Mouse (Mus musculus): ENCODE measurements around the gene Arhgap45.

Gene Arhgap45

DNA sequence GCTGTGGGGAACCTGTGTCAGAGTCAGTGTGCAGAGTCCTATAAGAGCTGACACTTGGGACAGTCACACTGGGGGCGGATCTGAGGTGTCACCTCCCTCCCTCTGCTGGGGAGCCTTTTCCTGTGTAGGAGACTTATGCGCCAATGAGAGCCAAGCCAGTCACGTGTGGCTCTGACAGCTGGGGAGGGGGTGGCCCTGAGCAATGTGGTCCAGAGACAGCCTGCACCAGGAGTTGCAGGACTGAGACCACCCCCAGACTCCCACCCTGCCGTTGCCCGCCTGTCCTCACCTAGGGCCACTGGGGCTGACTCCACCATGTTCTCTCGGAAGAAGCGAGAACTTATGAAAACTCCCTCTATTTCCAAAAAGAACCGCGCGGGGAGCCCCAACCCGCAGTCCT, at the start of gene Arhgap45:
TSS of gene Arhgap45 (plus strand) at position 143 of the 400 bp plus-strand sequence.
- DNase-seq (ENCODE audit: low read depth, low spot score): no peak

GRCm38 (mm10) chr10:79966886-79967400, 49.5 kb upstream of the Arhgap45 start:
- no peak for DNase-seq (ENCODE audit: low read depth, low spot score)

DNA sequence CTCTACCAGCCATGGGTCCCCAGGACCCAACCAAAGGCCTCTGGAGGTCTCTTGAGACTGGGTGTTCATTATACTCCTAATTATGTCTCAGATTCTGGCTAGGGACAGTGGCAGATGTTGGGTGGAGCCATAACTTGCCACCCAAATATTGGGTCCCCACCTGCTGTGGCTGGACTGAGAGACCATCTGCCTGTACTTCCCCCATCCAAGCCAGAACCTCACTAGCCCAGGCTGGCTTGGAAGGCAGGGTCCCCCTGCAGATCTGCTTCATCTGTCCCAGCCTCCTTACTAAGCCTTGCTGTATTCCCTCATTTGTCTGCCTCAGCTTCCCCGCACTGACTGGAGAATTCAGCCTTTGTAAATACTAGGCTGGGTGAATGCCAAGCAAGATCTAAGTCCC, 48.3 kb upstream of the Arhgap45 start:
- no peak for DNase-seq (ENCODE audit: low read depth, low spot score)

DNA sequence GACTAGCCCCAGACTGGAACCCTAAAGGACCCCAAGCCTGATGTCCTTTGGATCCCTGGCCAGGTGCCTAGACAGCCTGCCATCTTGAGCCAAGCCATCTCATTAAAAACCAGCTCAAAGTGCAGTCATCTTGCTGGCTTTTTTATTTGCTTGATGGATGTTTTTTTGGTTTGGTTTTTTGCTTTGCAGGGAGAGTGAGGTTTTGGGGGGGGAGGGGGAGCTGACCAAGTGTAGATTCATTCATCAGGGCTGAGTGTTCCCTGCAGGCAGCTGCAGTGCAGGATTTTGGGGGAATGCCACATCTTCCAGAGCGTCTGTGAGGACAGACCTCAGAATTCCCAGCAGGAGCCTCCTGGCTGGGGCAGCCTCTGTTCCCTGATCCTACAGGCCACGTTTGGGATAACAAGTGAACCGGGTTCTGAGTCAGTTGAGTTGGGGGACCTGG, 47.3 kb upstream of the Arhgap45 start:
- DNase-seq (ENCODE audit: low read depth, low spot score): no peak

DNA sequence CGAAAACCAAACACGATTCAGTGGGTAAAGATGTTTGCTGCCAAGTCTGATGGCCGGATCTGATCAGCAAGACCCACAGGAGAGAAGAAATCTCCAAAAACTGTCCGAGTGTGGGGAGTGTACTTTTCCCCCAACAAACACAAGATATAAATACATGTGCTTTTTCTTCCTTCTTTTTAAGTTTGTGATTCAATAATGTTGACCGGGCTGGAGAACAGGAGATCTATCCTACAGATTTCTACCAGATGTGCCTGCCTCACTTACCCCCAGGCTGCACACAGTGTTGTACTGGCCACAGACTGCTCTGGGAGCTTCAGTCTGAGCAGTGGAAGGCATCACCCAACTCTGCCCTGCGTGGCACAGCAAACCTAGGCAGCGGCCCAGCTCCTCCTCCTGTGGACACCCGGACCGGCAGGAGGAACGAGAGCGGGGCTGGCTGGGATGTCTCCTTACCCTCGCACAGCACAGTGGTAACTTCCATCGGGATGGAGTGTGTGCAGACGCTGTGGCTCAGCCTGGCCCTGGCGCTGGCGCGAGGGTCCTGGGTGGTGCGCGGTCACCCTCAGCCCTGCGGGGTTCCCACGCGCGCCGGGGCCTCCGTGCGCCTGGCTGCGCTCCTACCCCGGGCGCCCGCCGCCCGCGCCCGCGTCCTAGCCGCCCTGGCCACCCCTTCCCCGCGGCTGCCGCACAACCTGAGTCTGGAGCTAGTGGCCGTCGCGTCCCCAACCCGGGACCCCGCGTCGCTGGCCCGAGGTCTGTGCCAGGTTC, 45.9 kb upstream of the Arhgap45 start, which contains the start of gene Grin3b:
TSS of gene Grin3b (plus strand) at position 301 of the 768 bp plus-strand sequence.
- DNase-seq (ENCODE audit: low read depth, low spot score): no peak

DNA sequence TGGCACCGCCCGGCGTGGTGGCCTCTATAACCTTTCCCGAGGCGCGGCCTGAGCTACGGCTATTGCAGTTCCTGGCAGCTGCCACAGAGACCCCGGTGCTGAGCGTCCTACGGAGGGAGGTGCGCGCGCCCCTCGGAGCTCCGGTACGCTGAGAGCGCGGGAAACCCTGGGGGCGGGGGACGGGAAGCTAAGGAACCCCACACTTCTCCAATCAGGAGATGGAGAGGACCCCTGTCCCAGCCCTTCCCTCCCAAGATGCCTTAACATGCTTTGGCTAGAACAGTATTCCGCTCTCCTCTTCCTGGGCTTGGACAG, 45.3 kb upstream of the Arhgap45 start:
- DNase-seq (ENCODE audit: low read depth, low spot score): no peak

- no peak for DNase-seq (ENCODE audit: low read depth, low spot score)
These were observed 43.6 kb upstream of the Arhgap45 start for GRCm38 (mm10) chr10:79972831-79973230.

DNA sequence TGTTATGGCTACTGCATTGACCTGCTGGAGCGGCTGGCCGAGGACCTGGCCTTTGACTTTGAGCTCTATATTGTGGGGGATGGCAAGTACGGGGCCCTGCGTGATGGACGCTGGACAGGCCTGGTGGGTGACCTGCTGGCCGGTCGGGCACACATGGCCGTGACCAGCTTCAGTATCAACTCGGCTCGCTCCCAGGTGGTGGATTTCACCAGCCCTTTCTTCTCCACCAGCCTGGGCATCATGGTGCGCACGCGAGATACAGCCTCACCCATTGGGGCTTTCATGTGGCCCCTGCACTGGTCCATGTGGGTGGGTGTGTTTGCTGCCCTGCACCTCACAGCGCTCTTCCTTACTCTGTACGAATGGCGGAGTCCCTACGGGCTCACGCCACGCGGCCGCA, 42.4 kb upstream of the Arhgap45 start:
- DNase-seq (ENCODE audit: low read depth, low spot score): no peak

GRCm38 (mm10) chr10:79974668-79975067, 41.8 kb upstream of the Arhgap45 start:
- no peak for DNase-seq (ENCODE audit: low read depth, low spot score)

- DNase-seq (ENCODE audit: low read depth, low spot score): no peak
These were observed 40.3 kb upstream of the Arhgap45 start for GRCm38 (mm10) chr10:79976071-79976721.

DNA sequence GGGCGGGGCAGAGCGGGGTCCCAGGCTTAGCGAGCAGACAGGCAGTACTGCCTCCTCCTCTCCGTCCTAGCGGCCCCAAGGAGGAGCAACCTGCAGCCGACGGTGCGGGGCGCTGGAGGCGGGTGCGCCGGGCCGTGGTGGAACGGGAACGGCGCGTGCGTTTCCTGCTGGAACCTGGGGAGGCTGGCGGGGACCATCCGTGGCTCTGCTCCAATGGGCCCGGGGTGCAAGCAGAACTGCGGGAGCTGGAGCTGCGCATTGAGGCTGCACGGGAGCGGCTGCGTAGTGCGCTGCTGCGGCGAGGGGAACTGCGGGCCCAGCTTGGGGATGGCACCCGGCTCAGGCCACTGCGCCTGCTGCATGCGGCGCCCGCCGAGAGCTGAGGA, 39.7 kb upstream of the Arhgap45 start:
- DNase-seq (ENCODE audit: low read depth, low spot score): no peak

DNA sequence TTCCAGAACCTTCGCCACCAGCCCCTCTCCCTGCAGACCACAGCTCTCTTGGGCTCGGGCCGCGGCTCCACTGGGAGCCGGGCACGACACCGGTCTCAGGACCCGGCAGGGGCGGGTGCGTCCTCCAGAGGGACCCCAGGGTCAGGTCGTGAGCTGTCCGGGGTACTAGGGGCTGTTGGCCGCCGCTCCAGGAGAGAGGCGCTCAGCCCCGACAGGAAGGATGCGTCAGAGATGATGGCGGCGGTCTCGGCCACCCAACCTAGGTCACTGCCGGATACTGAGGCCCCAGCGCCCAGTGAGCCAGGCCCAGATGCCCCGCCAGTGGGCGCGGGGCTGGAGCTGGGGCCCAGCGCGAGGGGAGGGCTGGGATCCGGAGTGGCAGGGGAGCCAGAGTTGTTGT, 39.1 kb upstream of the Arhgap45 start:
- DNase-seq (ENCODE audit: low read depth, low spot score): no peak

- DNase-seq (ENCODE audit: low read depth, low spot score): no peak
These were observed 38.4 kb upstream of the Arhgap45 start for GRCm38 (mm10) chr10:79978061-79978460.

GRCm38 (mm10) chr10:79979401-79980155, 36.9 kb upstream of the Arhgap45 start:
- DNase-seq (ENCODE audit: low read depth, low spot score): no peak

DNA sequence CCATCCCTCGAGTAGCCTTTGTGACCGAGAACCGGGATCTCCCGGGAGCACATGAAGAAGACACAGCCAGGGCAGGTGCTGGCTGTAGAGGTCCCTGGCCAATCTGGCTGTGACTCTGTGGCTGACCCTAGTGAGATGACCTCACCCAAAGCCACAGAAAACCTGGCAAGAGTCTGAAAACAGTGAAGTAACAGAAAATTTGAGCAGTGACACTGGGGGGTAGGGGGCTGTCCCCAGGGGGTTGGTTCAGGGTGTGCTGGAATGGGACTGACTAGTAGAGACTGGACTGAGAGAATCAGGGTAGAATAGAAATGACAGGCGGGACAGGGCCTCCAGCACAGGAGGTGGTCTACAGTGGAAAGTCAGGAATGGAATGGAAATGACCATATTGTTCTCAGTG, 33.2 kb upstream of the Arhgap45 start:
- no peak for DNase-seq (ENCODE audit: low read depth, low spot score)

DNA sequence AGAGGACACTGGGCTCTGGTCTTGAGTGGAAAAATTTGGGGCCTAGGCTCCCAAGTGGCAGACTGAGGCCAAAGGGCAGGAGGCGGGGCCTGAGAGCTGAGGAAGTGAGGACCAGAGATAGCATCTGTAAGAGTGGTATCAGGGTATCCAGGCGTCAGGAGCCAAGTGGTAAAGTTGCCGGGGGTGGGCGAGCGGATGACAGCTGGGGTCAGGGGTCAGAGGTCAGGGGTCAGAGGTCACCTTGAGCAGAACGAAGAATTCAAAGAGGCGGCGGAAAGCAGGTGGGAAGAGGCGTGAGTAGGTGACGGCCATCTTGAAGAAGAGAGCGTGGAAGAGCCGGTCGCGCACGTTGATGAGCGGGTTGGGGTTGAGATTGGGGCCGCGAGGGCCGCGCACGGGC, 32.8 kb upstream of the Arhgap45 start:
- DNase-seq (ENCODE audit: low read depth, low spot score): no peak

GRCm38 (mm10) chr10:79984195-79984816, 32.1 kb upstream of the Arhgap45 start, which contains the start of gene Tmem259:
Gene Tmem259 (minus strand): TSS chr10:79984330.
- peak; percentile 79 for DNase-seq (ENCODE audit: low read depth, low spot score)

DNA sequence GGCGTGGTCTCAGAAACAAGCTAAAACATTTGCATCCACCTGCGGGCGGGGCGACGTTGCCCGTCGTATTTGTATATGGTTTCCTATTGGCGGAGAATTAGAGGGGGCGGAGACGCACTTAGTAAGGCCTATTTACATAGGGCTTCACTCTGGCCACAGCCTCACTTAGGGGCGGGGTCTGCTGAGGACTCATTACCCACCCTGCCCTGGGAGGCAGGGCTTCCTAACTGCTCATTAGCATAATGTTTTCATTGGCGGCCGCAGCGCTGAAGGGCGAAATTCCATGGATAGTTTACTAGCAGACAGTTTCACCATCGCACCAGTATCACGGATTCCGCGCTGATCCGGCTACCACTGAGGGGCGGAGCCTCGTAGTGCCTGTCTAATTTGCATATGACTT, 31.6 kb upstream of the Arhgap45 start:
- peak; percentile 100 for DNase-seq (ENCODE audit: low read depth, low spot score)

DNA sequence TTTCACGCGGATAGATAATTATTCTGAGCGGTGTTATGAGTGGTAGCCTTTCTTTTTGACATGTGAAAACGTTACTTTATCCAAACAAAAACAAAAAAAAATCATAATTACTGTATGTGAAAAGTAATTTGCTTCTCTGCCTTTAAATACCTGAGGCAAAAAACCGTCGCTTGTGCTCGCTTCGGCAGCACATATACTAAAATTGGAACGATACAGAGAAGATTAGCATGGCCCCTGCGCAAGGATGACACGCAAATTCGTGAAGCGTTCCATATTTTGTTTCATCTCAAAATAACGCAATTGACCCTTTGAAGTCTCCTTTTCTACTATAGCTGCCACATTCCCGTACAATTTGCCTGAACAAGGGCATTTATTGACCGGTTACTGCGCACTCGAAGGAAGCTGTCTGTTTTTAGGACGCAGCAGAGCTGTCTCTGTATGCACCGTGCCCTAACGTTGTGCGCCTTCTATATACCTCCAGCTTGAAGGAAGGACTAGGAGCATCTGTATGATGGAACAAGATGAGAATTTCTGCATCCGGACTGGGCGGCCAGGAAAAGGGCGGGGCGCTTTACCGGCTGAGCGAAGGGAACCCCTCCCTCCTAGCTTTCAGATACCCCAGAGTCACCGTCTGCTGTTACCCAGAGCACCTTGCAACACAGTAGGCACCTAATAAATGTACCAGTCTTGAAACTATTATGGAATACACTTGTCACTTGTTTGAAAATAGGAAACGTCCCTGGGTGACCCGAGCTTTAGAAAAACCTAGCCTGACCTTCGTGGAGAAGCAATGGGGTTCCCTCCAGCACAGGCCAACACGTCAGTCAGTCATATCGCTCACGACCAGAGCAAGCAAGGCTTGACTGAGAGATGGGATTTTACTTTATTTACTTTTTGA, 30.9 kb upstream of the Arhgap45 start:
- DNase-seq (ENCODE audit: low read depth, low spot score): peak; percentile 49

DNA sequence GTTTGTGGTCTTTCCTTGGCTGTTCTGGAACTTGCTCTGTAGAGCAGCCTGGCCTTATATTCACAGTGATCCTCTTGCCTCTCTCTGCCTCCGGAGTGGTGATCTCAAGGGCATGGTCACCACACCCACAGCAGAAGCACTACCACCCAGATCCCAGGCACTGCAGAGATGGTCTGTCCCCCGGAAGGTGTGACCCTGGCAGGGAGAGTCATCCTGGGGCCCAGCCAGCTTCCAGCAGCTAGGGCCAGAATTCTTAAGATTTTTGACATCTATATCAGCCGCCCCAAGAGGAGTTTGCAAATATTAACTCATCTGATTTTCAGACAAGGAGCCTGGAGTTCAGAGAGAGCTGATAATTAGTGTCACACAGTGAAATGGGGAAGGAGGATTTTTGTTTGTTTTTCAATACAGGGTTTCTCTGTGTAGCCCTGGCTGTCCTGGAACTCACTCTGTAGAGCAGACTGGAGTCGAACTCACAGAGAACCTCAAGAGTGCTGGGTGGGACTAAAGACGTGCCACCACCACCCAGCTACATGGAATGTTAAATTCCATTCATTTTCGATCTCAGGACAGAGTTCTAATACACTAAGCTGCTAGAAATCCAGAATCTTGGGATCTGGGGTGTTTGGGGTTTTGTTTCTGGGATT, 30.1 kb upstream of the Arhgap45 start:
- DNase-seq (ENCODE audit: low read depth, low spot score): no peak
